Mouse (Mus musculus): ENCODE results near the gene Cdk5. TPM values are rescaled to one million over a fixed set of nuclear protein-coding genes. Genes with fewer than 3 reads are reported as not detected.

Gene Cdk5
- total and polyA plus RNA-seq, 3 experiments: 19.9 to 42.7 (median 21.7) TPM

- no peak overlapping the region for H3K4me3 ChIP-seq
Observed at GRCm38 (mm10) chr5:24427285-24427633, 3.9 kb upstream of the Cdk5 start.

GRCm38 (mm10) chr5:24426556-24427284 lies 3.4 kb upstream of the Cdk5 start:
- Histone ChIP-seq H3K36me3 (ENCODE audit: control insufficient read depth, insufficient read depth, low read length) (no peaks in the 10 kb centered on the region), H3K27me3 (ENCODE audit: control insufficient read depth, insufficient read depth, low read length) (no peaks in the 10 kb centered on the region), H3K27ac (no peak overlapping the region), H3K79me2 (replicated peaks; ENCODE audit: control insufficient read depth, insufficient read depth, low read length) (peaks cover 3% of the 10 kb centered on the region; the same call in 1 of the 2 replicates), H3K4me1 (ENCODE audit: control insufficient read depth, insufficient read depth, low read length) (peaks cover 8% of the 10 kb centered on the region), H3K9ac (ENCODE audit: low read depth, low read length) (no peak overlapping the region), H3K4me3 (peak overlapping the region; percentile 69; the same call in 1 of the 2 replicates)
- 33% methylated on average over 9 of the region's 9 CpGs for WGBS
- TF ChIP-seq CTCF (IDR thresholded peaks at IDR 0.05): no peak
- TF ChIP-seq POLR2A (IDR thresholded peaks at IDR 0.05; ENCODE audit: insufficient read depth, low read depth, low read length): no peak
- no peak for TF ChIP-seq EP300 (IDR thresholded peaks at IDR 0.05; ENCODE audit: insufficient read depth, low read depth, low read length)
- no peak for DNase-seq
- intact Hi-C loops (cut with DNase I): loop anchor here (2.0 kb wide), 1 partner anchor 18 kb away; the partner anchor contains the start of gene Fastk

More at GRCm38 (mm10) chr5:24427285-24427633, 3.9 kb upstream of the Cdk5 start:
- Histone ChIP-seq H3K36me3 (ENCODE audit: control insufficient read depth, insufficient read depth, low read length) (no peaks in the 10 kb centered on the region), H3K27me3 (ENCODE audit: control insufficient read depth, insufficient read depth, low read length) (no peaks in the 10 kb centered on the region), H3K27ac (no peak overlapping the region), H3K4me1 (ENCODE audit: control insufficient read depth, insufficient read depth, low read length) (peaks cover 8% of the 10 kb centered on the region), H3K79me2 (replicated peaks; ENCODE audit: control insufficient read depth, insufficient read depth, low read length) (peaks cover 3% of the 10 kb centered on the region; the same call in 1 of the 2 replicates), H3K9ac (ENCODE audit: low read depth, low read length) (no peak overlapping the region)
- WGBS: 65% methylated on average over 12 of the region's 12 CpGs
- TF ChIP-seq EP300 (IDR thresholded peaks at IDR 0.05; ENCODE audit: insufficient read depth, low read depth, low read length) (no peak), CTCF (IDR thresholded peaks at IDR 0.05) (no peak), POLR2A (IDR thresholded peaks at IDR 0.05; ENCODE audit: insufficient read depth, low read depth, low read length) (no peak)
- intact Hi-C loops (cut with DNase I): loop anchor here (2.0 kb wide), 1 partner anchor 18 kb away; the partner anchor contains the start of gene Fastk
- DNase-seq: no peak

GRCm38 (mm10) chr5:24426037-24426432 lies 2.7 kb upstream of the Cdk5 start:
- 10% methylated on average over 10 of the region's 10 CpGs for WGBS
- peaks cover 3% of the 10 kb centered on the region; the same call in 1 of the 2 replicates for H3K79me2 ChIP-seq (replicated peaks; ENCODE audit: control insufficient read depth, insufficient read depth, low read length)
- no peak for TF ChIP-seq POLR2A (IDR thresholded peaks at IDR 0.05; ENCODE audit: insufficient read depth, low read depth, low read length)
- no peak for TF ChIP-seq EP300 (IDR thresholded peaks at IDR 0.05; ENCODE audit: insufficient read depth, low read depth, low read length)
- TF ChIP-seq CTCF (IDR thresholded peaks at IDR 0.05): no peak
- no peak overlapping the region; the same call in 1 of the 2 replicates for H3K27ac ChIP-seq
- peak overlapping the region; percentile 86 for H3K9ac ChIP-seq (ENCODE audit: low read depth, low read length)
- DNase-seq: no peak
- intact Hi-C loops (cut with DNase I): loop anchor here (2.0 kb wide), 1 partner anchor 19 kb away; the partner anchor contains the start of gene Fastk
- peak overlapping the region; percentile 69 for H3K4me3 ChIP-seq
- H3K4me1 ChIP-seq (ENCODE audit: control insufficient read depth, insufficient read depth, low read length): peaks cover 8% of the 10 kb centered on the region
- H3K36me3 ChIP-seq (ENCODE audit: control insufficient read depth, insufficient read depth, low read length): no peaks in the 10 kb centered on the region
- no peaks in the 10 kb centered on the region for H3K27me3 ChIP-seq (ENCODE audit: control insufficient read depth, insufficient read depth, low read length)

GRCm38 (mm10) chr5:24425421-24426036 lies 2.2 kb upstream of the Cdk5 start:
- peak overlapping the region; percentile 86 for H3K9ac ChIP-seq (ENCODE audit: low read depth, low read length)
- under 1% methylated on average over 30 of the region's 30 CpGs for WGBS
- H3K27me3 ChIP-seq (ENCODE audit: control insufficient read depth, insufficient read depth, low read length): no peaks in the 10 kb centered on the region
- TF ChIP-seq CTCF (IDR thresholded peaks at IDR 0.05) (peak; percentile 48), EP300 (IDR thresholded peaks at IDR 0.05; ENCODE audit: insufficient read depth, low read depth, low read length) (no peak), POLR2A (IDR thresholded peaks at IDR 0.05; ENCODE audit: insufficient read depth, low read depth, low read length) (no peak)
- no peaks in the 10 kb centered on the region for H3K36me3 ChIP-seq (ENCODE audit: control insufficient read depth, insufficient read depth, low read length)
- peaks cover 8% of the 10 kb centered on the region for H3K4me1 ChIP-seq (ENCODE audit: control insufficient read depth, insufficient read depth, low read length)
- H3K79me2 ChIP-seq (replicated peaks; ENCODE audit: control insufficient read depth, insufficient read depth, low read length): peaks cover 3% of the 10 kb centered on the region; the same call in 1 of the 2 replicates
- peak overlapping the region; percentile 69 for H3K4me3 ChIP-seq
- no peak for DNase-seq
- H3K27ac ChIP-seq: peak overlapping the region; percentile 98
- intact Hi-C loops (cut with DNase I): loop anchor here (2.0 kb wide), 2 partner anchors 19 to 25 kb away; partner anchors contain the start of gene Fastk

GRCm38 (mm10) chr5:24424861-24425411 lies 1.6 kb upstream of the Cdk5 start:
- peaks cover 8% of the 10 kb centered on the region for H3K4me1 ChIP-seq (ENCODE audit: control insufficient read depth, insufficient read depth, low read length)
- no peaks in the 10 kb centered on the region for H3K36me3 ChIP-seq (ENCODE audit: control insufficient read depth, insufficient read depth, low read length)
- intact Hi-C loops (cut with DNase I): loop anchor here (2.0 to 5.0 kb wide), 2 partner anchors 26 to 152 kb away; partner anchors contain the start of gene Abcf2
- under 1% methylated on average over 58 of the region's 60 CpGs for WGBS
- H3K9ac ChIP-seq (ENCODE audit: low read depth, low read length): peak overlapping the region; percentile 86
- TF ChIP-seq CTCF (IDR thresholded peaks at IDR 0.05) (no peak), POLR2A (IDR thresholded peaks at IDR 0.05; ENCODE audit: insufficient read depth, low read depth, low read length) (peak; percentile 60), EP300 (IDR thresholded peaks at IDR 0.05; ENCODE audit: insufficient read depth, low read depth, low read length) (no peak)
- H3K79me2 ChIP-seq (replicated peaks; ENCODE audit: control insufficient read depth, insufficient read depth, low read length): peaks cover 3% of the 10 kb centered on the region; the same call in 1 of the 2 replicates
- H3K27me3 ChIP-seq (ENCODE audit: control insufficient read depth, insufficient read depth, low read length): no peaks in the 10 kb centered on the region
- DNase-seq: peak; percentile 90 to 93
- H3K4me3 ChIP-seq: peak overlapping the region; percentile 69
- H3K27ac ChIP-seq: peak overlapping the region; percentile 98
